Mouse (Mus musculus) heart, embryonic 14.5 days (tissue): ENCODE results near the gene Senp1. TPM values are rescaled to one million over a fixed set of nuclear protein-coding genes. Genes with fewer than 3 reads are reported as not detected.

ENCODE experiments used
- ATAC-seq: fragments of 200-750 bp; cut with Nextera tagmentation; 2 replicates; pipeline ENCODE4 v1.8.0; 2017; ENCODE audit warnings: low read depth, moderate TSS enrichment; ENCODE audit not compliant: insufficient number of reproducible peaks, insufficient read depth, low FRiP score
- H3K27ac ChIP-seq, 2 experiments: fragments of 200-500 bp in 1 of 2; fragments of 300-500 bp in 1 of 2; sonication (generic) in 1 of 2; replicated peaks in 1 of 2; 2 replicates each; pipeline ENCODE4 v1.5.1; 2012 to 2014; ENCODE audit warnings: low read depth in 2 of 2, low read length in 2 of 2, control low read depth in 1 of 2, mild to moderate bottlenecking in 1 of 2, mixed read lengths in 1 of 2; ENCODE audit not compliant: control insufficient read depth in 1 of 2, insufficient read depth in 1 of 2
- H3K27me3 ChIP-seq: fragments of 300-500 bp; sonication (generic); 2 replicates; pipeline ENCODE4 v1.6.1; 2014; ENCODE audit warnings: mild to moderate bottlenecking, low read length, control low read depth; ENCODE audit not compliant: control insufficient read depth, insufficient read depth
- H3K36me3 ChIP-seq: fragments of 300-500 bp; sonication (generic); 2 replicates; pipeline ENCODE4 v1.6.1; 2014; ENCODE audit warnings: mild to moderate bottlenecking, control low read depth, low read length, mixed read lengths; ENCODE audit not compliant: control insufficient read depth, insufficient read depth
- H3K4me1 ChIP-seq, 2 experiments: fragments of 200-500 bp in 1 of 2; fragments of 300-500 bp in 1 of 2; sonication (generic) in 1 of 2; 2 replicates each; pipeline ENCODE4 v1.6.1; 2012 to 2014; ENCODE audit warnings: low read length in 2 of 2, control low read depth in 1 of 2, mixed read lengths in 1 of 2; ENCODE audit not compliant: control insufficient read depth in 2 of 2, insufficient read depth in 2 of 2
- H3K4me2 ChIP-seq: fragments of 300-500 bp; sonication (generic); 2 replicates; pipeline ENCODE4 v1.6.1; 2014; ENCODE audit warnings: mild to moderate bottlenecking, low read length
- H3K4me3 ChIP-seq, 2 experiments: fragments of 200-500 bp in 1 of 2; fragments of 300-500 bp in 1 of 2; sonication (generic) in 1 of 2; 2 replicates each; pipeline ENCODE4 v1.5.1; 2012 to 2014; ENCODE audit warnings: low read length in 2 of 2, mild to moderate bottlenecking in 2 of 2, control low read depth in 1 of 2, low read depth in 1 of 2, moderate library complexity in 1 of 2; ENCODE audit not compliant: control insufficient read depth in 1 of 2, insufficient read depth in 1 of 2
- H3K9ac ChIP-seq: fragments of 300-500 bp; sonication (generic); 2 replicates; pipeline ENCODE4 v1.6.1; 2014; ENCODE audit warnings: mild to moderate bottlenecking, low read length
- H3K9me3 ChIP-seq: fragments of 300-500 bp; sonication (generic); 2 replicates; pipeline ENCODE4 v1.6.1; 2016; ENCODE audit warnings: low read length, control low read depth; ENCODE audit not compliant: control insufficient read depth
- WGBS: fragments of 180-500 bp; shearing (Covaris S2); extraction: QIAGEN DNeasy Blood & Tissue Kit; methylation state at CpG from one replicate; pipeline ENCODE4 v1.1.7; 2014; 5-methylcytosine and 5-hydroxymethylcytosine counted together
- polyA plus RNA-seq: library from polyadenylated mRNA; unstranded; fragments of >200 nt; fragmentation: Nextera tagmentation; extraction: Ambion mirVana; gene quantifications from 2 replicates; pipeline ENCODE4 v1.2.1, GENCODE M21; 2014

Senp1 gene
- polyA plus RNA-seq, 1 experiment from 2014 or later, result 22.7 TPM

- Histone ChIP-seq H3K4me1 (no peaks in the 10 kb centered on the region), H3K27me3 (no peaks in the 10 kb centered on the region), H3K4me2 (no peak overlapping the region), H3K4me3 (no peak overlapping the region), H3K36me3 (peaks cover 98% of the 10 kb centered on the region), H3K9me3 (no peaks in the 10 kb centered on the region), H3K9ac (no peak overlapping the region), H3K27ac (no peak overlapping the region)
- 94% methylated on average over 4 of the region's 4 CpGs for WGBS
- no peak for ATAC-seq
These were observed 40.5 kb upstream of the Senp1 start for GRCm38 (mm10) chr15:98134034-98134433.

- Histone ChIP-seq H3K9me3 (no peaks in the 10 kb centered on the region), H3K4me3 (no peak overlapping the region), H3K36me3 (peaks cover 98% of the 10 kb centered on the region), H3K27ac (no peak overlapping the region), H3K9ac (no peak overlapping the region), H3K4me1 (no peaks in the 10 kb centered on the region), H3K4me2 (no peak overlapping the region), H3K27me3 (no peaks in the 10 kb centered on the region)
- 92% methylated on average over 3 of the region's 3 CpGs for WGBS
- ATAC-seq, result no peak
These were observed 39.9 kb upstream of the Senp1 start for GRCm38 (mm10) chr15:98133471-98133870.

- peaks cover 100% of the 10 kb centered on the region for H3K36me3 ChIP-seq
- no peak overlapping the region for H3K9ac ChIP-seq
- 78% methylated on average over 15 of the region's 15 CpGs for WGBS
- H3K27ac ChIP-seq, result no peak overlapping the region
- no peak overlapping the region for H3K4me2 ChIP-seq
- H3K4me3 ChIP-seq, result no peak overlapping the region
- H3K4me1 ChIP-seq, result no peaks in the 10 kb centered on the region
- no peaks in the 10 kb centered on the region for H3K9me3 ChIP-seq
- ATAC-seq, result no peak
- no peaks in the 10 kb centered on the region for H3K27me3 ChIP-seq
These were observed 38.6 kb upstream of the Senp1 start for GRCm38 (mm10) chr15:98131942-98132655.

- WGBS, result 83% methylated on average over 7 of the region's 7 CpGs
- Histone ChIP-seq H3K4me3 (no peak overlapping the region), H3K4me2 (no peak overlapping the region), H3K9ac (no peak overlapping the region), H3K27me3 (no peaks in the 10 kb centered on the region), H3K4me1 (no peaks in the 10 kb centered on the region), H3K9me3 (no peaks in the 10 kb centered on the region), H3K36me3 (peaks cover 100% of the 10 kb centered on the region), H3K27ac (no peak overlapping the region)
- ATAC-seq, result no peak
These were observed 37.9 kb upstream of the Senp1 start for GRCm38 (mm10) chr15:98131451-98131850.

GRCm38 (mm10) chr15:98131001-98131400 lies 37.5 kb upstream of the Senp1 start:
- ATAC-seq, result no peak
- 79% methylated on average over 4 of the region's 4 CpGs for WGBS
- no peak overlapping the region for H3K9ac ChIP-seq
- no peaks in the 10 kb centered on the region for H3K9me3 ChIP-seq
- no peaks in the 10 kb centered on the region for H3K4me1 ChIP-seq
- H3K4me2 ChIP-seq, result no peak overlapping the region
- no peak overlapping the region for H3K27ac ChIP-seq
- H3K36me3 ChIP-seq, result peaks cover 100% of the 10 kb centered on the region
- no peaks in the 10 kb centered on the region for H3K27me3 ChIP-seq
- no peak overlapping the region for H3K4me3 ChIP-seq

- 90% methylated on average over 20 of the region's 20 CpGs for WGBS
- ATAC-seq, result no peak
- Histone ChIP-seq H3K4me3 (no peak overlapping the region), H3K9me3 (no peaks in the 10 kb centered on the region), H3K27me3 (no peaks in the 10 kb centered on the region), H3K36me3 (peaks cover 90% of the 10 kb centered on the region), H3K9ac (no peak overlapping the region), H3K27ac (no peak overlapping the region), H3K4me1 (0 out of 4 replicates have a peak, but pooled peaks cover 0 to 3% of the 10 kb centered on the region in 2 experiments), H3K4me2 (no peak overlapping the region)
These were observed 27.3 kb upstream of the Senp1 start for GRCm38 (mm10) chr15:98120831-98121230.

- Histone ChIP-seq H3K4me1 (peaks cover 2 to 14% of the 10 kb centered on the region in 2 experiments; a peak in 2 of 4 replicates), H3K4me2 (no peak overlapping the region), H3K4me3 (no peak overlapping the region), H3K27me3 (no peaks in the 10 kb centered on the region), H3K9ac (no peak overlapping the region), H3K36me3 (peaks cover 84% of the 10 kb centered on the region), H3K27ac (no peak overlapping the region), H3K9me3 (no peaks in the 10 kb centered on the region)
- no peak for ATAC-seq
- 86% methylated on average over 12 of the region's 12 CpGs for WGBS
These were observed 25.8 kb upstream of the Senp1 start for GRCm38 (mm10) chr15:98119363-98119762.

GRCm38 (mm10) chr15:98116287-98116686 lies 22.7 kb upstream of the Senp1 start:
- ATAC-seq, result no peak
- Histone ChIP-seq H3K27ac (no peak overlapping the region), H3K27me3 (no peaks in the 10 kb centered on the region), H3K9me3 (no peaks in the 10 kb centered on the region), H3K4me2 (no peak overlapping the region), H3K4me3 (no peak overlapping the region), H3K9ac (no peak overlapping the region), H3K36me3 (peaks cover 71% of the 10 kb centered on the region), H3K4me1 (peaks cover 5 to 27% of the 10 kb centered on the region in 2 experiments; a peak in 3 of 4 replicates)
- WGBS, result 64% methylated on average over 5 of the region's 5 CpGs
